8 mouse cellular contexts compared by ENCODE assay signal in genomic region chr17:74810892-74811625, GRCm38 (mm10).
DNase-seq lines count a peak whose midpoint lies in the region; ATAC-seq and TF ChIP-seq lines count a peak whose summit lies in the region.

No protein-coding gene starts in this region.

- H3K4me2 ChIP-seq in hindbrain, embryonic 16.5 days (ENCODE audit: low read length) = no peak overlapping the region
- H3K4me2 ChIP-seq in lung, embryonic 14.5 days = no peak overlapping the region

- WGBS in hindbrain, embryonic 16.5 days = 57% methylated on average over 3 of the region's 3 CpGs
- WGBS in lung, embryonic 14.5 days = 53% methylated on average over 3 of the region's 3 CpGs

- no peak overlapping the region for H3K9ac ChIP-seq in hindbrain, embryonic 16.5 days (ENCODE audit: low read depth, low read length)
- H3K9ac ChIP-seq in lung, embryonic 14.5 days = no peak overlapping the region

- no peak overlapping the region for H3K27ac ChIP-seq in hindbrain, embryonic 16.5 days (ENCODE audit: low read depth, low read length)
- H3K27ac ChIP-seq in lung, embryonic 14.5 days (ENCODE audit: low read depth) = no peak overlapping the region

- peak; percentile 70 for ATAC-seq in erythroblast, adult 5-6 weeks (replicated peaks; ENCODE audit: low FRiP score, poor library complexity, severe bottlenecking)
- ATAC-seq in hindbrain, embryonic 16.5 days = peak; percentile 71
- ATAC-seq in lung, embryonic 14.5 days (ENCODE audit: insufficient read depth) = peak; percentile 71

- no peak overlapping the region for H3K4me3 ChIP-seq in hindbrain, embryonic 16.5 days (ENCODE audit: low read length)
- H3K4me3 ChIP-seq in lung, embryonic 14.5 days (ENCODE audit: low read depth, low read length) = no peak overlapping the region

- H3K9me3 ChIP-seq in hindbrain, embryonic 16.5 days (ENCODE audit: control insufficient read depth, low read length) = no peaks in the 10 kb centered on the region
- no peaks in the 10 kb centered on the region for H3K9me3 ChIP-seq in lung, embryonic 14.5 days (ENCODE audit: low read depth, low read length)

- no peaks in the 10 kb centered on the region for H3K36me3 ChIP-seq in hindbrain, embryonic 16.5 days (ENCODE audit: control insufficient read depth, insufficient read depth, low read length)
- H3K36me3 ChIP-seq in lung, embryonic 14.5 days (ENCODE audit: insufficient read depth) = no peaks in the 10 kb centered on the region

- H3K4me1 ChIP-seq in hindbrain, embryonic 16.5 days (ENCODE audit: control insufficient read depth, insufficient read depth, low read depth, low read length) = no peaks in the 10 kb centered on the region
- no peaks in the 10 kb centered on the region for H3K4me1 ChIP-seq in lung, embryonic 14.5 days (ENCODE audit: insufficient read depth)

- no peaks in the 10 kb centered on the region for H3K27me3 ChIP-seq in hindbrain, embryonic 16.5 days (replicated peaks; ENCODE audit: control insufficient read depth, insufficient read depth, low read length)
- H3K27me3 ChIP-seq in lung, embryonic 14.5 days (ENCODE audit: insufficient read depth, low read length) = no peaks in the 10 kb centered on the region

- DNase-seq in ovary, postnatal 14 days (ENCODE audit: low spot score) = peak; percentile 39
- no peak for DNase-seq in ovary, adult 18-20 months (ENCODE audit: low spot score)
- DNase-seq in ZHBTc4 (ENCODE audit: low read depth, low spot score) = peak; percentile 65
- peak; percentile 85 for DNase-seq in lung, embryonic 14.5 days
- DNase-seq in retina, postnatal 1 day = peak; percentile 74
- DNase-seq in urinary bladder, postnatal 10 days (ENCODE audit: low spot score) = no peak

- TF ChIP-seq CTCF in lung, embryonic 14.5 days (IDR thresholded peaks at IDR 0.05; ENCODE audit: low read depth) = peak; percentile 84

Comparison
In these comparisons a context has a peak if more than half of its experiments do, and no peak if none do; other contexts are left out.
1. DNase-seq: peak in ovary, postnatal 14 days (single experiment), ZHBTc4 (single experiment), lung, embryonic 14.5 days (single experiment) and retina, postnatal 1 day (single experiment); none in ovary, adult 18-20 months (single experiment) and urinary bladder, postnatal 10 days (single experiment).
2. Peak in every context shown above with its lines, with median percentiles within 50 percentile points of each other: ATAC-seq.